Mouse (Mus musculus): Measurements from ENCODE around the gene Parvg.

- TF ChIP-seq CTCF (IDR thresholded peaks at IDR 0.05; ENCODE audit: control insufficient read depth, insufficient read depth, low read length) (no peak), POLR2A (IDR thresholded peaks at IDR 0.05; ENCODE audit: borderline replicate concordance, control insufficient read depth, low read depth, low read length) (no peak)
Measured at GRCm38 (mm10) chr15:84378734-84379133, 54.9 kb downstream of the Parvg start.

All from bone marrow, adult 2 months (tissue).